ENCODE assay signal across 21 mouse cellular contexts in genomic region chr7:75412568-75412967, GRCm38 (mm10). TPM values are rescaled to one million over a fixed set of nuclear protein-coding genes. Genes with fewer than 3 reads are reported as not detected.
DNase-seq lines count a peak whose midpoint lies in the region; ATAC-seq and TF ChIP-seq lines count a peak whose summit lies in the region.
"Had no signal": no experiment of that assay in that cellular context is flagged by ENCODE, and none has a peak within 500 bp of the region (broad histone marks: within the 10 kb centered on the region; RNA-seq: fewer than 3 reads in every experiment).

No protein-coding gene starts in this region.

- H3K4me3 ChIP-seq in kidney, embryonic 14.5 days (ENCODE audit: low read length), result no peak overlapping the region
- no peak overlapping the region for H3K4me3 ChIP-seq in lung, postnatal 0 days (ENCODE audit: low read depth, low read length)
- H3K4me3 ChIP-seq in intestine, embryonic 15.5 days (replicated peaks), result no peak overlapping the region
- no peak overlapping the region for H3K4me3 ChIP-seq in hindbrain, embryonic 11.5 days (ENCODE audit: low read depth, low read length)
- H3K4me3 ChIP-seq: hindbrain, embryonic 13.5 days; liver, embryonic 13.5 days; midbrain, embryonic 10.5 days; neural tube, embryonic 12.5 days had no signal

- no peak overlapping the region for H3K9ac ChIP-seq in kidney, embryonic 14.5 days (ENCODE audit: low read depth, low read length)
- no peak overlapping the region for H3K9ac ChIP-seq in lung, postnatal 0 days (replicated peaks; ENCODE audit: low read depth)
- H3K9ac ChIP-seq in intestine, embryonic 15.5 days, result no peak overlapping the region
- H3K9ac ChIP-seq in hindbrain, embryonic 11.5 days (ENCODE audit: low read depth, low read length), result no peak overlapping the region
- H3K9ac ChIP-seq: hindbrain, embryonic 13.5 days; liver, embryonic 13.5 days; neural tube, embryonic 12.5 days had no signal

- ATAC-seq in kidney, embryonic 14.5 days (ENCODE audit: low FRiP score, low TSS enrichment), result peak; percentile 62; the same call in 1 of the 2 replicates
- no peak for ATAC-seq in lung, postnatal 0 days
- ATAC-seq in intestine, embryonic 15.5 days, result peak; percentile 12; the same call in 1 of the 2 replicates
- no peak for ATAC-seq in hindbrain, embryonic 11.5 days (ENCODE audit: low FRiP score)
- ATAC-seq: forebrain, embryonic 16.5 days had no signal

- no peaks in the 10 kb centered on the region for H3K9me3 ChIP-seq in kidney, embryonic 14.5 days (ENCODE audit: control insufficient read depth, low read length)
- H3K9me3 ChIP-seq in lung, postnatal 0 days (ENCODE audit: low read length), result no peaks in the 10 kb centered on the region
- H3K9me3 ChIP-seq in intestine, embryonic 15.5 days, result no peaks in the 10 kb centered on the region
- H3K9me3 ChIP-seq in hindbrain, embryonic 11.5 days (ENCODE audit: control insufficient read depth, low read length), result no peaks in the 10 kb centered on the region
- H3K9me3 ChIP-seq: hindbrain, embryonic 13.5 days; liver, embryonic 13.5 days; midbrain, embryonic 10.5 days; neural tube, embryonic 12.5 days had no signal

- no peak for TF ChIP-seq EP300 in lung, postnatal 0 days (IDR thresholded peaks at IDR 0.05)

- H3K27ac ChIP-seq in kidney, embryonic 14.5 days (ENCODE audit: low read depth, low read length), result no peak overlapping the region
- H3K27ac ChIP-seq in lung, postnatal 0 days (ENCODE audit: low read length), result 0 out of 2 replicates have a peak overlapping the region, but pooled peaks have one; percentile 2
- peak overlapping the region; percentile 27; the same call in 1 of the 2 replicates for H3K27ac ChIP-seq in intestine, embryonic 15.5 days
- H3K27ac ChIP-seq in hindbrain, embryonic 11.5 days (ENCODE audit: low read depth, low read length), result no peak overlapping the region
- H3K27ac ChIP-seq: hindbrain, embryonic 13.5 days; liver, embryonic 13.5 days; midbrain, embryonic 10.5 days; neural tube, embryonic 12.5 days had no signal

- no peaks in the 10 kb centered on the region for H3K36me3 ChIP-seq in kidney, embryonic 14.5 days (ENCODE audit: control insufficient read depth, insufficient read depth, low read length)
- H3K36me3 ChIP-seq in lung, postnatal 0 days (ENCODE audit: insufficient read depth, low read length), result no peaks in the 10 kb centered on the region
- no peaks in the 10 kb centered on the region for H3K36me3 ChIP-seq in intestine, embryonic 15.5 days
- no peaks in the 10 kb centered on the region for H3K36me3 ChIP-seq in hindbrain, embryonic 11.5 days (ENCODE audit: control insufficient read depth, insufficient read depth, low read length)
- H3K36me3 ChIP-seq: hindbrain, embryonic 13.5 days; liver, embryonic 13.5 days; midbrain, embryonic 10.5 days; neural tube, embryonic 12.5 days had no signal

- 0 out of 2 replicates have a peak, but pooled peaks cover 6% of the 10 kb centered on the region for H3K4me1 ChIP-seq in kidney, embryonic 14.5 days (ENCODE audit: control insufficient read depth, insufficient read depth, low read length)
- H3K4me1 ChIP-seq in lung, postnatal 0 days (ENCODE audit: insufficient read depth, low read depth, low read length), result no peaks in the 10 kb centered on the region
- peaks cover 14% of the 10 kb centered on the region; the same call in 1 of the 2 replicates for H3K4me1 ChIP-seq in intestine, embryonic 15.5 days (replicated peaks)
- H3K4me1 ChIP-seq in hindbrain, embryonic 11.5 days (replicated peaks; ENCODE audit: control insufficient read depth, insufficient read depth, low read length), result no peaks in the 10 kb centered on the region
- H3K4me1 ChIP-seq: hindbrain, embryonic 13.5 days; liver, embryonic 13.5 days; neural tube, embryonic 12.5 days had no signal

- TF ChIP-seq CTCF in lung, postnatal 0 days (IDR thresholded peaks at IDR 0.05), result no peak

- H3K27me3 ChIP-seq in kidney, embryonic 14.5 days (ENCODE audit: control insufficient read depth, insufficient read depth, low read length), result no peaks in the 10 kb centered on the region
- no peaks in the 10 kb centered on the region for H3K27me3 ChIP-seq in lung, postnatal 0 days (replicated peaks; ENCODE audit: insufficient read depth, low read length)
- no peaks in the 10 kb centered on the region for H3K27me3 ChIP-seq in intestine, embryonic 15.5 days (replicated peaks)
- H3K27me3 ChIP-seq in hindbrain, embryonic 11.5 days (ENCODE audit: control insufficient read depth, insufficient read depth, low read length), result no peaks in the 10 kb centered on the region
- H3K27me3 ChIP-seq: CH12.LX; hindbrain, embryonic 13.5 days; liver, embryonic 13.5 days; neural tube, embryonic 12.5 days had no signal

- no peak overlapping the region for H3K4me2 ChIP-seq in kidney, embryonic 14.5 days (replicated peaks; ENCODE audit: low read depth, low read length)
- no peak overlapping the region for H3K4me2 ChIP-seq in lung, postnatal 0 days (replicated peaks; ENCODE audit: low read depth, low read length)
- no peak overlapping the region for H3K4me2 ChIP-seq in intestine, embryonic 15.5 days (replicated peaks)
- no peak overlapping the region for H3K4me2 ChIP-seq in hindbrain, embryonic 11.5 days (replicated peaks; ENCODE audit: low read depth, low read length)
- H3K4me2 ChIP-seq: hindbrain, embryonic 13.5 days; liver, embryonic 13.5 days; neural tube, embryonic 12.5 days had no signal

- no peak for DNase-seq in kidney, postnatal 36 days
- DNase-seq in lung, postnatal 0 days (ENCODE audit: low spot score), result no peak
- no peak for DNase-seq in lung, postnatal 4 days
- DNase-seq in yolk sac, embryonic 10.5 days (ENCODE audit: low spot score), result peak; percentile 39
- no peak for DNase-seq in hindbrain, embryonic 11.5 days (ENCODE audit: low spot score)
- DNase-seq: adrenal gland, postnatal 36 days; cerebellum, adult 11-12 months; cerebellum, postnatal 25 days; embryo, embryonic 11 days; gastrocnemius, postnatal 25 days; kidney, adult 11 months; kidney, postnatal 14 days; liver, embryonic 13.5 days; thymus, adult 2 months had no signal

- WGBS in kidney, embryonic 14.5 days, result 49% methylated on average over 2 of the region's 2 CpGs
- 24% methylated on average over 2 of the region's 2 CpGs for WGBS in lung, postnatal 0 days
- 39% methylated on average over 2 of the region's 2 CpGs for WGBS in intestine, embryonic 15.5 days
- WGBS in hindbrain, embryonic 11.5 days, result 84% methylated on average over 2 of the region's 2 CpGs

RNA-seq across cellular contexts. Expression of gene Akap13, which starts 42.8 kb away (rescaled TPM):
- 45.0 and 69.8 TPM in 2 replicates for polyA plus RNA-seq in kidney, embryonic 14.5 days (2014; fragmentation: Nextera tagmentation; extraction: Ambion mirVana)
- 52.9 and 58.5 TPM in 2 replicates for polyA plus RNA-seq in lung, postnatal 0 days (2015; fragmentation: Nextera tagmentation; extraction: Ambion mirVana)
- 29.4 and 31.2 TPM in 2 replicates for polyA plus RNA-seq in intestine, embryonic 15.5 days (2015; fragmentation: Nextera tagmentation; extraction: Ambion mirVana)
- 25.0 and 32.1 TPM in 2 replicates for polyA plus RNA-seq in hindbrain, embryonic 11.5 days (2014; fragmentation: Nextera tagmentation; extraction: Ambion mirVana)

Comparison
In these comparisons a context has a peak if more than half of its experiments do, and no peak if none do; other contexts are left out.
1. ATAC-seq: peak in kidney, embryonic 14.5 days (single experiment) and intestine, embryonic 15.5 days (single experiment); none in lung, postnatal 0 days (single experiment) and hindbrain, embryonic 11.5 days (single experiment).
2. H3K27ac ChIP-seq: peak in lung, postnatal 0 days (single experiment) and intestine, embryonic 15.5 days (single experiment); none in kidney, embryonic 14.5 days (single experiment) and hindbrain, embryonic 11.5 days (single experiment).